Mouse (Mus musculus): ENCODE data around the gene Dph2. TPM values are rescaled to one million over a fixed set of nuclear protein-coding genes. Genes with fewer than 3 reads are reported as not detected.
A peak's percentile ranks its signal among the peaks of the same experiment; 100 is the strongest.

Dph2 gene
- polyA plus RNA-seq, 1 experiment from 2014 or later = 28.4 TPM

DNA sequence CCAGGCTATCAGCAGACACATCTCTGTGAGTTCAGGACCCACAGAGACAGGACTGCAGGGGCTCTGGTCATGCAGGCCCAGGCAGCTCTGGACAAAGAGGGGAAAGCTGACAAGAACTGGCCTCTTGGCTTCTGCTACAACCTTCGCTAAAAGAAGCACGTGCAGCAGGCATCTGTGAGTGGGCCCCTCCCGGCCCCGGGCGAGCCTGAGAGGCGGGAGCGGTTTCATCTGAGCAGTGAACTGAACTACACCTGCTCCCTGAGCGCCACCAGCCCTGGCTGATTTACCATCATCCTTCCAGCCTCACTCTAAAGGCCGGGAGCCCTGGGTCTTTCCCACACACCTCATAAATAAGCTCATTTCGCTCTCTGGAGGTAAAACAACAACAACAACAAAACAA, 13.5 kb downstream of the Dph2 start:
- 83% methylated on average over 10 of the region's 10 CpGs for WGBS
- no peaks in the 10 kb centered on the region for H3K9me3 ChIP-seq (ENCODE audit: control insufficient read depth, low read length)
- H3K4me3 ChIP-seq (ENCODE audit: low read depth, low read length) = no peak overlapping the region
- H3K27ac ChIP-seq (ENCODE audit: low read depth, low read length) = no peak overlapping the region
- DNase-seq (ENCODE audit: low spot score) (no peak), ATAC-seq (replicated peaks; ENCODE audit: low FRiP score) (no peak)
- 0 out of 2 replicates have a peak, but pooled peaks cover 3% of the 10 kb centered on the region for H3K4me1 ChIP-seq (replicated peaks; ENCODE audit: control insufficient read depth, insufficient read depth, low read length)
- no peak overlapping the region for H3K9ac ChIP-seq (ENCODE audit: low read length)
- H3K36me3 ChIP-seq (ENCODE audit: control insufficient read depth, insufficient read depth, low read length) = peaks cover 3% of the 10 kb centered on the region; the same call in 1 of the 2 replicates
- H3K27me3 ChIP-seq (ENCODE audit: control insufficient read depth, insufficient read depth, low read length) = no peaks in the 10 kb centered on the region
- no peak overlapping the region for H3K4me2 ChIP-seq (ENCODE audit: low read depth, low read length, severe bottlenecking)

DNA sequence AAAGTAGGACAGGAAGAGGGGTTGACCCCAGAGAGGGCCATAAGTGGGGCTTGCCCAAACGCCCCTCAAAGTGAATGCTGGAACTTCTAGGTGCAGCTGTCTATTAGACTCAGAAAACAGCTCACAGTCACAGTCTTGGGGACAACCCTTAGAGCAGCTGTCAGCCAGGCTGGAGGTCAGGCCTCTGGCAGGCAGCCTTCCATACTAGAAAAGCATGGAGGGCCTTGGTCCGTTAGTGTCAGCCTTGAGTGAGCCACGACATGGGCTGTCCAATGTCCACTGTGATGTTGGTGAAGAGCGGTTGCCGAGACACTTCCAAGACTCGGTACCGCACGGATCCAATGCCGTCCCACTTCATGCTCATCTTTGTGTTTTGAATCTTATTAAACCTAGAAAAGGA, 18.2 kb downstream of the Dph2 start:
- no peaks in the 10 kb centered on the region for H3K27me3 ChIP-seq (ENCODE audit: control insufficient read depth, insufficient read depth, low read length)
- no peak for ATAC-seq (replicated peaks; ENCODE audit: low FRiP score)
- 0 out of 2 replicates have a peak, but pooled peaks cover 6% of the 10 kb centered on the region for H3K4me1 ChIP-seq (replicated peaks; ENCODE audit: control insufficient read depth, insufficient read depth, low read length)
- no peak overlapping the region for H3K9ac ChIP-seq (ENCODE audit: low read length)
- H3K4me2 ChIP-seq (ENCODE audit: low read depth, low read length, severe bottlenecking) = no peak overlapping the region
- no peak overlapping the region for H3K4me3 ChIP-seq (ENCODE audit: low read depth, low read length)
- 92% methylated on average over 9 of the region's 9 CpGs for WGBS
- no peak for DNase-seq (ENCODE audit: low spot score)
- no peaks in the 10 kb centered on the region for H3K9me3 ChIP-seq (ENCODE audit: control insufficient read depth, low read length)
- H3K27ac ChIP-seq (ENCODE audit: low read depth, low read length) = no peak overlapping the region
- peaks cover 3% of the 10 kb centered on the region; the same call in 1 of the 2 replicates for H3K36me3 ChIP-seq (ENCODE audit: control insufficient read depth, insufficient read depth, low read length)

DNA sequence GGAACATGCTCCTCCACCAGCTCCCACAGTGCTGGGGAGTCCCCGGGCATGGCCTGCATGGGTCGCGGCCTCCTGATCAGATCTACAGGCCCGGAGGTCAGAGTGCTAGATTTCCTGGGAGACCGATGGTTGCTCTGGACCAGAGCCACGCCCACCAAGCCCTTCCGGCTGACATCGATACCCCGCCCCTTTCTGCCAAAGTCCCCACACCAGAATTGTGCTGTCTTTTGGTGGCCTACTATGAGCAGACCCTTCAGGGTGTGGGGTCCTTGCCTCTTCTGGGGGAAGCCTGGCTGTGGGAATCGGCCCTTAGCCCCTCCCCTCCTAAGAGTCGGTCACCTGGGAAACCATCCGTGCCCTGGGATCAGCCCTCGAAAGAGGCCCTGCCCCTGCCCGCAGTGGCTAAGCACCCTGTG, 19.4 kb downstream of the Dph2 start, which contains the start of gene Ccdc24:
Gene Ccdc24 (minus strand): TSS at position 87 of the 416 bp plus-strand sequence.
- Histone ChIP-seq H3K27ac (ENCODE audit: low read depth, low read length) (no peak within 1 kb of the TSS), H3K9ac (ENCODE audit: low read length) (0 out of 2 replicates have a peak within 1 kb of the TSS, but pooled peaks have one; percentile 33), H3K4me3 (ENCODE audit: low read depth, low read length) (no peak within 1 kb of the TSS; the same call in 1 of the 2 replicates), H3K27me3 (ENCODE audit: control insufficient read depth, insufficient read depth, low read length) (no peaks in the 10 kb centered on the region), H3K9me3 (ENCODE audit: control insufficient read depth, low read length) (no peaks in the 10 kb centered on the region), H3K4me2 (ENCODE audit: low read depth, low read length, severe bottlenecking) (peak within 1 kb of the TSS; percentile 35), H3K36me3 (ENCODE audit: control insufficient read depth, insufficient read depth, low read length) (peaks cover 3% of the 10 kb centered on the region; the same call in 1 of the 2 replicates), H3K4me1 (replicated peaks; ENCODE audit: control insufficient read depth, insufficient read depth, low read length) (0 out of 2 replicates have a peak, but pooled peaks cover 6% of the 10 kb centered on the region)
- WGBS = 6% methylated on average over 14 of the region's 14 CpGs
- ATAC-seq (replicated peaks; ENCODE audit: low FRiP score) (peak; percentile 49; the same call in 1 of the 2 replicates), DNase-seq (ENCODE audit: low spot score) (peak; percentile 68)

DNA sequence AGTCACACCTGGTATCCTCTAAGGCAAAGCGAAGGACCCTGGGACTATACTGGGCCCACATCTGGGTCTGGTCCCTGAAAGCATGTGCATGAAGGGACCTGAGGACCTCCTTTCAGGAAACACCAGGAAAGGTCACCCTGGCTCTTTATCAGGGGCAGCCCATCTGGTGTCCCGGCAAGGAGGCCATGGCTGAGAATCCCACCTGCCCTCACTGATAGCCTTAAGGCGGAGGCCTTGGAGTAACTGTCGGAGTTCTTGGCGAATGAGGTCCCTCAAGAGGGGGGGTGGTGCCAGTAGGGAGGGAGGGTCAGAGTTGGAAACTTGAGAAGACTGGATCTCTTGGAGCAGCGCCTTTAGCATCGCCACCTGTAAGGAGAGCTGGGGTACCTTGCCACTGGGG, 20.0 kb downstream of the Dph2 start:
- ATAC-seq (replicated peaks; ENCODE audit: low FRiP score) = no peak
- Histone ChIP-seq H3K27me3 (ENCODE audit: control insufficient read depth, insufficient read depth, low read length) (no peaks in the 10 kb centered on the region), H3K9ac (ENCODE audit: low read length) (no peak overlapping the region), H3K9me3 (ENCODE audit: control insufficient read depth, low read length) (no peaks in the 10 kb centered on the region), H3K4me2 (ENCODE audit: low read depth, low read length, severe bottlenecking) (no peak overlapping the region; the same call in 1 of the 2 replicates), H3K36me3 (ENCODE audit: control insufficient read depth, insufficient read depth, low read length) (peaks cover 3% of the 10 kb centered on the region; the same call in 1 of the 2 replicates), H3K27ac (ENCODE audit: low read depth, low read length) (no peak overlapping the region), H3K4me3 (ENCODE audit: low read depth, low read length) (no peak overlapping the region), H3K4me1 (replicated peaks; ENCODE audit: control insufficient read depth, insufficient read depth, low read length) (0 out of 2 replicates have a peak, but pooled peaks cover 6% of the 10 kb centered on the region)
- WGBS = 69% methylated on average over 7 of the region's 7 CpGs
- DNase-seq (ENCODE audit: low spot score) = no peak

DNA sequence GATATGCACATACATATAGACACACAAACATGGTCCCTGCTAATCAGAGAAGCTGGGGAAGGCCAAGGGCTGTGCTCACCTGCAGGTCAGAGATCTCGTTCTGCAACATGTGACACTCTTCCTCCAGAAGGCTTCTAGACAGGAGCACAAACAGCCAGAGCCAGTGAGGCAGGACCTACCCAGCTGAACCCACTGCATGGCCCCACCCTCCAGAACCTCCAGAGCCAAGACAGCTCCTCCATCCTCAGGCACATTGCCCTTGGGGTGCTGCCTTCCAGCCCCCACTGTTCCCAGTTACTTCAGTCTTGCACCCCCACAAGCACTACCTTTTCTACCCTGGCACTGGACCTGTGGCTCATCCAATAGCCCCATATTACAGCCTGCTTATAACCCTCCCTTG, 21.4 kb downstream of the Dph2 start:
- no peak overlapping the region for H3K27ac ChIP-seq (ENCODE audit: low read depth, low read length)
- peaks cover 3% of the 10 kb centered on the region; the same call in 1 of the 2 replicates for H3K36me3 ChIP-seq (ENCODE audit: control insufficient read depth, insufficient read depth, low read length)

DNA sequence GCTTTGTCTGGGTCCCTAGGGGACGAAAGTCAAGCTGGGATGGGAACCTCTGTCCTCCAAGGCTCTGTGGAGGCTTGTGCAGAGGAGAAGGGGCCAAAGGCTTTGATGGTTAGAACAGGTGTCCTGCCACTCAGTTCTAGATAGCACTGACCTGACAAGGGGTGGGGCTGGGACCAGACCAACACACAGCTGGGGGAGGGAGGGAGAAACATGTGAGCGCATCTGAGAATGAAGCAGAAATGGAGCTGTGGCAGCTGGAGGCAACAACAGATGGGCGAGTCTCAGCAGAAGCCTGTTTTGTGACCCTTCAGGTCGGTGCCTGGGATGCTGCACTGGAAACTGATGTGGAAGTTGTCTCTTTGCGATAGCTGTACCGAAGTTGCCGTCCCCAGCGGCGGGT, 22.5 kb downstream of the Dph2 start:
- ATAC-seq (replicated peaks; ENCODE audit: low FRiP score) (no peak), DNase-seq (ENCODE audit: low spot score) (no peak)
- H3K9me3 ChIP-seq (ENCODE audit: control insufficient read depth, low read length) = no peaks in the 10 kb centered on the region
- H3K4me2 ChIP-seq (ENCODE audit: low read depth, low read length, severe bottlenecking) = no peak overlapping the region
- 82% methylated on average over 9 of the region's 9 CpGs for WGBS
- 0 out of 2 replicates have a peak, but pooled peaks cover 6% of the 10 kb centered on the region for H3K4me1 ChIP-seq (replicated peaks; ENCODE audit: control insufficient read depth, insufficient read depth, low read length)
- no peak overlapping the region for H3K9ac ChIP-seq (ENCODE audit: low read length)
- H3K4me3 ChIP-seq (ENCODE audit: low read depth, low read length) = no peak overlapping the region
- H3K27ac ChIP-seq (ENCODE audit: low read depth, low read length) = no peak overlapping the region
- no peaks in the 10 kb centered on the region for H3K27me3 ChIP-seq (ENCODE audit: control insufficient read depth, insufficient read depth, low read length)
- H3K36me3 ChIP-seq (ENCODE audit: control insufficient read depth, insufficient read depth, low read length) = peaks cover 3% of the 10 kb centered on the region; the same call in 1 of the 2 replicates

More for the DNA sequence above, 21.4 kb downstream of the Dph2 start:
- no peak for ATAC-seq (replicated peaks; ENCODE audit: low FRiP score)
- no peak overlapping the region for H3K4me3 ChIP-seq (ENCODE audit: low read depth, low read length)
- H3K4me1 ChIP-seq (replicated peaks; ENCODE audit: control insufficient read depth, insufficient read depth, low read length) = 0 out of 2 replicates have a peak, but pooled peaks cover 6% of the 10 kb centered on the region
- no peak overlapping the region for H3K9ac ChIP-seq (ENCODE audit: low read length)
- no peaks in the 10 kb centered on the region for H3K9me3 ChIP-seq (ENCODE audit: control insufficient read depth, low read length)
- 71% methylated on average over 1 of the region's 1 CpGs for WGBS
- H3K4me2 ChIP-seq (ENCODE audit: low read depth, low read length, severe bottlenecking) = no peak overlapping the region
- DNase-seq (ENCODE audit: low spot score) = no peak
- H3K27me3 ChIP-seq (ENCODE audit: control insufficient read depth, insufficient read depth, low read length) = no peaks in the 10 kb centered on the region

DNA sequence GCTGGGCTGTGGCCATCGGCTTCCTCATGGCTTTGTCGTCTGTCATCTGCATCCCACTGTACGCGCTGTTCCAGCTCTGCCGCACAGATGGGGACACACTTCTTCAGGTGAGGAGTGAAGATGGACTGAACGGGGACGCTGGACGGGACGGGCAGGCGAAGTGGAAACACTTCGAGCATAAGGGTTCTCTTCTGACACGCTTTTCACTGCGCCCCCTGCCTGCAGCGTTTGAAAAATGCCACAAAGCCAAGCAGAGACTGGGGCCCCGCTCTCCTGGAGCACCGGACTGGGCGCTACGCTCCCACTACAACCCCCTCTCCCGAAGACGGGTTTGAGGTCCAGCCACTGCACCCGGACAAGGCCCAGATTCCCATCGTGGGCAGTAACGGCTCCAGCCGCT, 24.0 kb downstream of the Dph2 start:
- H3K27me3 ChIP-seq (ENCODE audit: control insufficient read depth, insufficient read depth, low read length) = no peaks in the 10 kb centered on the region
- H3K4me3 ChIP-seq (ENCODE audit: low read depth, low read length) = no peak overlapping the region
- 17% methylated on average over 24 of the region's 24 CpGs for WGBS
- H3K9ac ChIP-seq (ENCODE audit: low read length) = no peak overlapping the region
- H3K4me1 ChIP-seq (replicated peaks; ENCODE audit: control insufficient read depth, insufficient read depth, low read length) = 0 out of 2 replicates have a peak, but pooled peaks cover 5% of the 10 kb centered on the region
- DNase-seq (ENCODE audit: low spot score) (peak; percentile 84), ATAC-seq (replicated peaks; ENCODE audit: low FRiP score) (peak; percentile 40; the same call in 1 of the 2 replicates)
- H3K9me3 ChIP-seq (ENCODE audit: control insufficient read depth, low read length) = no peaks in the 10 kb centered on the region
- no peaks in the 10 kb centered on the region for H3K36me3 ChIP-seq (ENCODE audit: control insufficient read depth, insufficient read depth, low read length)
- H3K27ac ChIP-seq (ENCODE audit: low read depth, low read length) = no peak overlapping the region
- H3K4me2 ChIP-seq (ENCODE audit: low read depth, low read length, severe bottlenecking) = no peak overlapping the region

DNA sequence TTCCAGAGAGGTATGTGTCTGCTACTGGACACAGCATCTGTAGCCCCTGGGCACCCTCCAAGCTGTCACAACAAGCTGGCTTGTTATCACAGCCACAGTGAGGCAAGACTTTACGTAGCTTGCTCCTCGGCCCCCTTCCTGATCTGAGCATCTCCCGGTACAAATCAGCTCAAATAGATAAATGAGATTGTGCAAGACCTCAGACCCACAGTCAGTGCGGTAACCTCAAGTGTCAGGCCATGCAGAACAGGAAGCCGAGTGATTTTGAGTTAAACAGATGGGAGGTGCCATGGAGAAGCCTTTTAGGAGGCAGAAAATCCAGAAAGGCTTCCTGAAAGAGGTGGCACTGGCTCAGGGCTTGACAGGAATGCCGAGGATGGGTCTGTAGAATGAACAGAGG, 24.8 kb downstream of the Dph2 start:
- ATAC-seq (replicated peaks; ENCODE audit: low FRiP score) = no peak

DNA sequence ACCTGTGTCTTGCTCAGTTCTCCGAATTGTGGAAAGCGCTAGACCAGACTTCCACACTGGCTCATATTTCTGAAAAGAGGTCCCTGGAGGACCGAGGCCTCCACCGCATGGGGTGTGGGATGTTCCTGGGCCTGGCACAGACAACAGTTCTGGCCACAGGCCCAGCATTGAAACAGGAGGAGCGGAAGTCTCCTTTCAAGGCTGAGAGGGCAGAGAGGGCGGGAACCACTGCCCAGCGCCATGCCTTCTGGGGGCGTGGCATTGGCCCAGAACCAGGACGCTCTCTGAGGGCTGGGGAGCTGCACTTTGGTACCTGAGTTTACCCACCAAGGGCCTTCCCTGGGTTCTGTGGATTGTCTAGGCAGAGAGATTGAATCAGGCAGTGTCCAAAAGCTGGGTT, 25.7 kb downstream of the Dph2 start:
- Histone ChIP-seq H3K27me3 (ENCODE audit: control insufficient read depth, insufficient read depth, low read length) (no peaks in the 10 kb centered on the region), H3K4me3 (ENCODE audit: low read depth, low read length) (no peak overlapping the region), H3K36me3 (ENCODE audit: control insufficient read depth, insufficient read depth, low read length) (no peaks in the 10 kb centered on the region), H3K4me2 (ENCODE audit: low read depth, low read length, severe bottlenecking) (no peak overlapping the region), H3K9ac (ENCODE audit: low read length) (peak overlapping the region; percentile 6; the same call in 1 of the 2 replicates), H3K4me1 (replicated peaks; ENCODE audit: control insufficient read depth, insufficient read depth, low read length) (no peaks in the 10 kb centered on the region), H3K27ac (ENCODE audit: low read depth, low read length) (no peak overlapping the region), H3K9me3 (ENCODE audit: control insufficient read depth, low read length) (no peaks in the 10 kb centered on the region)
- ATAC-seq (replicated peaks; ENCODE audit: low FRiP score) (no peak), DNase-seq (ENCODE audit: low spot score) (no peak)
- 65% methylated on average over 9 of the region's 9 CpGs for WGBS

More for the DNA sequence above, 24.8 kb downstream of the Dph2 start:
- Histone ChIP-seq H3K36me3 (ENCODE audit: control insufficient read depth, insufficient read depth, low read length) (no peaks in the 10 kb centered on the region), H3K9me3 (ENCODE audit: control insufficient read depth, low read length) (no peaks in the 10 kb centered on the region), H3K27me3 (ENCODE audit: control insufficient read depth, insufficient read depth, low read length) (no peaks in the 10 kb centered on the region), H3K27ac (ENCODE audit: low read depth, low read length) (no peak overlapping the region), H3K9ac (ENCODE audit: low read length) (no peak overlapping the region), H3K4me2 (ENCODE audit: low read depth, low read length, severe bottlenecking) (no peak overlapping the region), H3K4me3 (ENCODE audit: low read depth, low read length) (no peak overlapping the region), H3K4me1 (replicated peaks; ENCODE audit: control insufficient read depth, insufficient read depth, low read length) (no peaks in the 10 kb centered on the region)
- no peak for DNase-seq (ENCODE audit: low spot score)
- WGBS = 77% methylated on average over 6 of the region's 6 CpGs

Data from forebrain, embryonic 11.5 days (tissue).